Comparison of ENCODE assay signal across 17 mouse cellular contexts in the genomic region with DNA sequence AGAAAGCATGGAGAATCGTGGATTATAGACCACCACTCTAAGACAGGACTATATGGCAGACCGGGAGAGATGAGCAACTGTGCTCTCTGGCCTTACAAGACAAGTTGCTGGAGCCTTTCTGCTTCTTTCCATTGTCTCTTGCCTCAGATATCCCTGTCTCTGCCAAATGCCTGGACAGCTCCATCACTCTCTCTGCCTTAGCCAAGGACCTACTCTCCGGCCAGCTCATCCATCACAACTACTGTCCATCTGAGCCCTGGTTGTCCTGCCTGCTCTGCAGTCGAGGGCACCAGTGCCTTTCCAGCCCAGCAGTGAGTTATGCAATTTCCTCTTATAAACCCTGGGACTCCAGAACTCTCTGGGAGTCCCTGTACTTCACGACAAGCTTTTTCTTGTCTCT.
DNase-seq lines count a peak whose midpoint lies in the region; ATAC-seq lines count a peak whose summit lies in the region.
"Had no signal": no experiment of that assay in that cellular context is flagged by ENCODE, and none has a peak within 500 bp of the region (broad histone marks: within the 10 kb centered on the region; RNA-seq: fewer than 3 reads in every experiment).

No protein-coding gene starts in this region.

- no peaks in the 10 kb centered on the region; the same call in 1 of the 2 replicates for H3K9me3 ChIP-seq in heart, embryonic 12.5 days (replicated peaks)
- no peaks in the 10 kb centered on the region for H3K9me3 ChIP-seq in lung, embryonic 15.5 days
- H3K9me3 ChIP-seq in midbrain, embryonic 15.5 days = no peaks in the 10 kb centered on the region
- H3K9me3 ChIP-seq: kidney, embryonic 15.5 days; neural tube, embryonic 12.5 days had no signal

- no peak overlapping the region for H3K9ac ChIP-seq in heart, embryonic 12.5 days
- no peak overlapping the region for H3K9ac ChIP-seq in lung, embryonic 15.5 days
- no peak overlapping the region for H3K9ac ChIP-seq in midbrain, embryonic 15.5 days
- H3K9ac ChIP-seq: kidney, embryonic 15.5 days; neural tube, embryonic 12.5 days had no signal

- H3K27ac ChIP-seq in heart, embryonic 12.5 days (ENCODE audit: poor library complexity, severe bottlenecking) = no peak overlapping the region
- H3K27ac ChIP-seq in lung, embryonic 15.5 days = peak overlapping the region; percentile 61
- H3K27ac ChIP-seq in midbrain, embryonic 15.5 days = no peak overlapping the region
- H3K27ac ChIP-seq: embryonic facial prominence, embryonic 10.5 days; kidney, embryonic 15.5 days; layer of hippocampus, adult 2 months; neural tube, embryonic 12.5 days; stomach, postnatal 0 days had no signal

- H3K4me1 ChIP-seq in heart, embryonic 12.5 days (replicated peaks) = no peaks in the 10 kb centered on the region
- H3K4me1 ChIP-seq in lung, embryonic 15.5 days = peaks cover 12% of the 10 kb centered on the region
- H3K4me1 ChIP-seq in midbrain, embryonic 15.5 days = no peaks in the 10 kb centered on the region
- H3K4me1 ChIP-seq: embryonic facial prominence, embryonic 10.5 days; kidney, embryonic 15.5 days; neural tube, embryonic 12.5 days had no signal

- no peaks in the 10 kb centered on the region for H3K27me3 ChIP-seq in heart, embryonic 12.5 days (replicated peaks)
- H3K27me3 ChIP-seq in lung, embryonic 15.5 days = no peaks in the 10 kb centered on the region
- no peaks in the 10 kb centered on the region for H3K27me3 ChIP-seq in midbrain, embryonic 15.5 days (replicated peaks)
- H3K27me3 ChIP-seq: kidney, embryonic 15.5 days; neural tube, embryonic 12.5 days had no signal

- H3K4me3 ChIP-seq in heart, embryonic 12.5 days = no peak overlapping the region
- H3K4me3 ChIP-seq in lung, embryonic 15.5 days = no peak overlapping the region
- H3K4me3 ChIP-seq in midbrain, embryonic 15.5 days = no peak overlapping the region
- H3K4me3 ChIP-seq: embryonic facial prominence, embryonic 10.5 days; kidney, embryonic 15.5 days; layer of hippocampus, adult 2 months; neural tube, embryonic 12.5 days had no signal

- no peak overlapping the region for H3K4me2 ChIP-seq in heart, embryonic 12.5 days
- no peak overlapping the region for H3K4me2 ChIP-seq in lung, embryonic 15.5 days
- no peak overlapping the region for H3K4me2 ChIP-seq in midbrain, embryonic 15.5 days
- H3K4me2 ChIP-seq: kidney, embryonic 15.5 days; neural tube, embryonic 12.5 days had no signal

- no peaks in the 10 kb centered on the region for H3K36me3 ChIP-seq in heart, embryonic 12.5 days
- H3K36me3 ChIP-seq in lung, embryonic 15.5 days = no peaks in the 10 kb centered on the region
- H3K36me3 ChIP-seq in midbrain, embryonic 15.5 days (replicated peaks) = no peaks in the 10 kb centered on the region
- H3K36me3 ChIP-seq: embryonic facial prominence, embryonic 10.5 days; kidney, embryonic 15.5 days; neural tube, embryonic 12.5 days had no signal

- ATAC-seq in heart, embryonic 12.5 days (ENCODE audit: insufficient number of reproducible peaks, low FRiP score) = no peak
- peak; percentile 36; the same call in 1 of the 2 replicates for ATAC-seq in common myeloid progenitor, adult 5-6 weeks (replicated peaks; ENCODE audit: low read depth, poor library complexity, severe bottlenecking)
- peak; percentile 85; the same call in 1 of the 2 replicates for ATAC-seq in lung, embryonic 15.5 days (ENCODE audit: borderline replicate concordance, extremely low read depth, low FRiP score, low TSS enrichment)
- ATAC-seq in midbrain, embryonic 15.5 days (replicated peaks) = no peak
- ATAC-seq: CD4-positive, CD25-positive, alpha-beta regulatory T cell, adult 4 months; midbrain, embryonic 16.5 days had no signal

- WGBS in heart, embryonic 12.5 days = 55% methylated on average over 5 of the region's 5 CpGs
- 41% methylated on average over 5 of the region's 5 CpGs for WGBS in lung, embryonic 15.5 days
- WGBS in midbrain, embryonic 15.5 days = 81% methylated on average over 5 of the region's 5 CpGs

- DNase-seq in heart, adult 8-10 months (ENCODE audit: low spot score) = peak; percentile 11
- no peak for DNase-seq in neural tube, embryonic 10.5 days (ENCODE audit: extremely low spot score, low spot score)
- no peak for DNase-seq in frontal cortex, adult 2 months (ENCODE audit: extremely low spot score in 1 of 2, low spot score in 1 of 2)
- DNase-seq: cerebellum, postnatal 14 days; liver; spleen, adult 18-20 months had no signal

Comparison
In these comparisons a context has a peak if more than half of its experiments do, and no peak if none do; other contexts are left out.
1. ATAC-seq: peak in common myeloid progenitor, adult 5-6 weeks (single experiment) and lung, embryonic 15.5 days (single experiment); none in heart, embryonic 12.5 days (single experiment) and midbrain, embryonic 15.5 days (single experiment).